Mouse (Mus musculus) left cerebral cortex, adult 11 months (tissue): ENCODE measurements around the gene Plch2.

ENCODE experiments used
- DNase-seq: peaks from one replicate; pipeline ENCODE4 v3.0.0; 2022; ENCODE audit warnings: low spot score

Gene Plch2

GRCm38 (mm10) chr4:154957289-154957993 is 99.1 kb downstream of the Plch2 start:
- DNase-seq = no peak

GRCm38 (mm10) chr4:154956604-154957003 is 100.0 kb downstream of the Plch2 start:
- DNase-seq = no peak

GRCm38 (mm10) chr4:154952461-154953241 is 103.9 kb downstream of the Plch2 start:
- no peak for DNase-seq

GRCm38 (mm10) chr4:154949589-154949982 is 107.0 kb downstream of the Plch2 start:
- DNase-seq = no peak

- DNase-seq = no peak
Measured at GRCm38 (mm10) chr4:154948940-154949588, 107.5 kb downstream of the Plch2 start.

GRCm38 (mm10) chr4:154948066-154948939 is 108.3 kb downstream of the Plch2 start:
- no peak for DNase-seq

GRCm38 (mm10) chr4:154946319-154946718 is 110.3 kb downstream of the Plch2 start:
- DNase-seq = no peak

- DNase-seq = peak; percentile 82
Measured at GRCm38 (mm10) chr4:154944121-154944590, 112.4 kb downstream of the Plch2 start.

- no peak for DNase-seq
Measured at GRCm38 (mm10) chr4:154943323-154944039, 113.1 kb downstream of the Plch2 start.

GRCm38 (mm10) chr4:154942632-154943322 is 113.8 kb downstream of the Plch2 start:
- DNase-seq = no peak

GRCm38 (mm10) chr4:154941831-154942230 is 114.8 kb downstream of the Plch2 start:
- DNase-seq = no peak

- no peak for DNase-seq
Measured at GRCm38 (mm10) chr4:154940156-154940555, 116.4 kb downstream of the Plch2 start.

- no peak for DNase-seq
Measured at GRCm38 (mm10) chr4:154937746-154938145, 118.8 kb downstream of the Plch2 start.

- DNase-seq = no peak
Measured at GRCm38 (mm10) chr4:154936542-154937255, 119.9 kb downstream of the Plch2 start.

- no peak for DNase-seq
Measured at GRCm38 (mm10) chr4:154935788-154936187, 120.8 kb downstream of the Plch2 start.

GRCm38 (mm10) chr4:154934800-154935199 is 121.8 kb downstream of the Plch2 start:
- DNase-seq = no peak

- DNase-seq = no peak
Measured at GRCm38 (mm10) chr4:154933306-154933907, 123.2 kb downstream of the Plch2 start.
